Mouse (Mus musculus) cerebellum, postnatal 10 days (tissue): Measurements from ENCODE around the gene Kansl2.
A peak's percentile ranks its signal among the peaks of the same experiment; 100 is the strongest.
"Not testable (repeated sequence)": the region's sequence is repeated elsewhere in the genome, so short reads cannot be mapped to it uniquely, and the experiment has no call there.

Source experiments
- DNase-seq, 2 experiments: peaks; one replicate each; pipeline ENCODE4 v3.0.0; 2021; ENCODE audit warnings: mixed read lengths in 2 of 2

Kansl2 gene

GRCm38 (mm10) chr15:98535921-98536320 is 1.9 kb upstream of the Kansl2 start:
- DNase-seq: no peak

- DNase-seq: peak; percentile 29 to 37
Measured at GRCm38 (mm10) chr15:98533035-98533531, 981 bp downstream of the Kansl2 start.

- DNase-seq: peak; percentile 23 to 32
Measured at GRCm38 (mm10) chr15:98532281-98532680, 1.8 kb downstream of the Kansl2 start.

- DNase-seq: no peak
Measured at GRCm38 (mm10) chr15:98528066-98528563, 5.9 kb downstream of the Kansl2 start.

GRCm38 (mm10) chr15:98527056-98527771 is 6.8 kb downstream of the Kansl2 start:
- no peak for DNase-seq

- no peak for DNase-seq
Measured at GRCm38 (mm10) chr15:98526057-98526456, 8.0 kb downstream of the Kansl2 start.

GRCm38 (mm10) chr15:98521245-98521644 is 12.8 kb downstream of the Kansl2 start:
- DNase-seq: no peak

GRCm38 (mm10) chr15:98517380-98518355 is 16.4 kb downstream of the Kansl2 start:
- peak; percentile 68 to 80 for DNase-seq

GRCm38 (mm10) chr15:98514845-98515244 is 19.2 kb downstream of the Kansl2 start:
- DNase-seq: not testable (repeated sequence)

GRCm38 (mm10) chr15:98514146-98514545 is 19.9 kb downstream of the Kansl2 start:
- no peak for DNase-seq

- not testable (repeated sequence) for DNase-seq
Measured at GRCm38 (mm10) chr15:98513676-98514075, 20.4 kb downstream of the Kansl2 start.

- peak; percentile 82 to 84 for DNase-seq
Measured at GRCm38 (mm10) chr15:98512799-98513321, 21.2 kb downstream of the Kansl2 start.

GRCm38 (mm10) chr15:98512232-98512631 is 21.8 kb downstream of the Kansl2 start:
- DNase-seq: no peak

- no peak for DNase-seq
Measured at GRCm38 (mm10) chr15:98511386-98511928, 22.6 kb downstream of the Kansl2 start.

GRCm38 (mm10) chr15:98510438-98511385 is 23.4 kb downstream of the Kansl2 start:
- DNase-seq: peak; percentile 88 to 93

- no peak for DNase-seq
Measured at GRCm38 (mm10) chr15:98509387-98509786, 24.7 kb downstream of the Kansl2 start.

GRCm38 (mm10) chr15:98507321-98507720 is 26.7 kb downstream of the Kansl2 start:
- no peak for DNase-seq

GRCm38 (mm10) chr15:98506253-98506957 is 27.7 kb downstream of the Kansl2 start:
- DNase-seq: no peak

GRCm38 (mm10) chr15:98504514-98504913 is 29.6 kb downstream of the Kansl2 start:
- DNase-seq: peak; percentile 78 to 86

GRCm38 (mm10) chr15:98503317-98503716 is 30.7 kb downstream of the Kansl2 start:
- DNase-seq: no peak

GRCm38 (mm10) chr15:98497631-98498030 is 36.4 kb downstream of the Kansl2 start:
- peak; percentile 54 to 57 for DNase-seq
